ENCODE assay signal across 9 mouse cellular contexts in the genomic region with DNA sequence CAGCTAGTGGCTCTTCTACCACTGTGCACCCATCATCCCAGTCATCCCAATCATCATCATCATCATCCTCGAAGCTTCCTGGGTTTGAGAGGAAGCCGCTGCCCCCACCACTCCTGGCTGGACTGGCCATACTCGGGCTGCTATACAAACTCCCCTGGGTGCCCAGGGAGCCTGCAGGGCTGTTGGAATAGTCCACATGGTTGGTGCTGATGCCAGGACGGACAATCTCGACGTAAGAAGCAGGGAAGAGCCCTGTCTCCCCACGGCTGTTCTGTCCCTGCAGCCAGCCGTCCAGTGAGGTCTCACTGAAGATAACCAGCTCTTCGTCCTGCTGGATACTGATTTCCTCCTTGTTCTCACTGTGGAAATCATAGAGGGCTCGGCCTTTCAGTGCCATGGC. TPM values are rescaled to one million over a fixed set of nuclear protein-coding genes. Genes with fewer than 3 reads are reported as not detected.
DNase-seq lines count a peak whose midpoint lies in the region; ATAC-seq lines count a peak whose summit lies in the region.
"Had no signal": no experiment of that assay in that cellular context is flagged by ENCODE, and none has a peak within 500 bp of the region (broad histone marks: within the 10 kb centered on the region; RNA-seq: fewer than 3 reads in every experiment).

No protein-coding gene starts in this region.

- DNase-seq in adrenal gland, postnatal 14 days: peak; percentile 6
- DNase-seq in adrenal gland, adult 8-10 months: no peak
- DNase-seq in lung, postnatal 14 days: no peak
- DNase-seq in urinary bladder, postnatal 25 days (ENCODE audit: low spot score): no peak
- DNase-seq in left cerebral cortex, postnatal 36 days (ENCODE audit: low spot score in 2 of 2): no peak
- DNase-seq: thymus, postnatal 36 days had no signal

- no peak for ATAC-seq in lung, embryonic 15.5 days (ENCODE audit: borderline replicate concordance, extremely low read depth, low FRiP score, low TSS enrichment)
- ATAC-seq in limb, embryonic 15.5 days (ENCODE audit: insufficient number of reproducible peaks, low FRiP score, low TSS enrichment, low read depth): no peak
- ATAC-seq in stomach, embryonic 15.5 days (ENCODE audit: insufficient read depth, low FRiP score, low read depth): no peak

- peak overlapping the region; percentile 99 for H3K27ac ChIP-seq in lung, embryonic 15.5 days
- H3K27ac ChIP-seq in limb, embryonic 15.5 days: peak overlapping the region; percentile 98
- peak overlapping the region; percentile 96 for H3K27ac ChIP-seq in stomach, embryonic 15.5 days

- 0 out of 2 replicates have a peak overlapping the region, but pooled peaks have one; percentile 81 for H3K9ac ChIP-seq in lung, embryonic 15.5 days
- H3K9ac ChIP-seq in limb, embryonic 15.5 days: no peak overlapping the region
- no peak overlapping the region; the same call in 1 of the 2 replicates for H3K9ac ChIP-seq in stomach, embryonic 15.5 days

- peaks cover 10% of the 10 kb centered on the region for H3K36me3 ChIP-seq in lung, embryonic 15.5 days
- peaks cover 15% of the 10 kb centered on the region for H3K36me3 ChIP-seq in limb, embryonic 15.5 days
- peaks cover 5% of the 10 kb centered on the region for H3K36me3 ChIP-seq in stomach, embryonic 15.5 days

- 67% methylated on average over 10 of the region's 10 CpGs for WGBS in lung, embryonic 15.5 days
- WGBS in limb, embryonic 15.5 days: 79% methylated on average over 10 of the region's 10 CpGs
- 77% methylated on average over 10 of the region's 10 CpGs for WGBS in stomach, embryonic 15.5 days

- peak overlapping the region; percentile 76 for H3K4me2 ChIP-seq in lung, embryonic 15.5 days
- H3K4me2 ChIP-seq in limb, embryonic 15.5 days: peak overlapping the region; percentile 72
- peak overlapping the region; percentile 83 for H3K4me2 ChIP-seq in stomach, embryonic 15.5 days

- peaks cover 50% of the 10 kb centered on the region for H3K4me1 ChIP-seq in lung, embryonic 15.5 days
- peaks cover 51% of the 10 kb centered on the region for H3K4me1 ChIP-seq in limb, embryonic 15.5 days
- peaks cover 51% of the 10 kb centered on the region for H3K4me1 ChIP-seq in stomach, embryonic 15.5 days

- H3K4me3 ChIP-seq in lung, embryonic 15.5 days: peak overlapping the region; percentile 66
- peak overlapping the region; percentile 70 for H3K4me3 ChIP-seq in limb, embryonic 15.5 days
- peak overlapping the region; percentile 70 for H3K4me3 ChIP-seq in stomach, embryonic 15.5 days (replicated peaks)

- H3K27me3 ChIP-seq in lung, embryonic 15.5 days: no peaks in the 10 kb centered on the region
- H3K27me3 ChIP-seq in limb, embryonic 15.5 days: no peaks in the 10 kb centered on the region
- H3K27me3 ChIP-seq in stomach, embryonic 15.5 days (replicated peaks): no peaks in the 10 kb centered on the region

- intact Hi-C loops in left cerebral cortex, postnatal 36 days (cut with DNase I): loop anchor here (10.0 kb wide), 1 partner anchor 288 kb away; no protein-coding TSS in a partner anchor

- no peaks in the 10 kb centered on the region for H3K9me3 ChIP-seq in lung, embryonic 15.5 days
- no peaks in the 10 kb centered on the region for H3K9me3 ChIP-seq in limb, embryonic 15.5 days
- no peaks in the 10 kb centered on the region for H3K9me3 ChIP-seq in stomach, embryonic 15.5 days

RNA-seq across cellular contexts. Expression of gene Snx33, which starts 1.8 kb away (rescaled TPM):
- 17.9 and 22.6 TPM in 2 replicates for total RNA-seq in adrenal gland, postnatal 14 days (2021)
- total RNA-seq in adrenal gland, adult 8-10 months (2022): 10 to 100 TPM; 31.4 to 52.0 (median 39.9) TPM
- polyA plus RNA-seq in lung, embryonic 15.5 days (2015; fragmentation: Nextera tagmentation; extraction: Ambion mirVana): 10.8 and 11.4 TPM in 2 replicates
- 10.9 and 11.3 TPM in 2 replicates for polyA plus RNA-seq in limb, embryonic 15.5 days (2015; fragmentation: Nextera tagmentation; extraction: Ambion mirVana)
- polyA plus RNA-seq in stomach, embryonic 15.5 days (2015; fragmentation: Nextera tagmentation; extraction: Ambion mirVana): 9.3 and 10.7 TPM in 2 replicates
- total RNA-seq in left cerebral cortex, postnatal 36 days (2021): 1 to 10 TPM; 6.9 to 7.9 TPM

RNA-seq across cellular contexts. Expression of gene Imp3, which starts 10.9 kb away (rescaled TPM):
- 76.4 and 88.5 TPM in 2 replicates for total RNA-seq in adrenal gland, postnatal 14 days (2021)
- total RNA-seq in adrenal gland, adult 8-10 months (2022): 100 to 1,000 TPM; 102 to 128 (median 114) TPM
- 78.0 and 82.1 TPM in 2 replicates for polyA plus RNA-seq in lung, embryonic 15.5 days (2015; fragmentation: Nextera tagmentation; extraction: Ambion mirVana)
- polyA plus RNA-seq in limb, embryonic 15.5 days (2015; fragmentation: Nextera tagmentation; extraction: Ambion mirVana): 80.0 and 86.5 TPM in 2 replicates
- polyA plus RNA-seq in stomach, embryonic 15.5 days (2015; fragmentation: Nextera tagmentation; extraction: Ambion mirVana): 79.3 and 86.5 TPM in 2 replicates
- 10 to 100 TPM; 50.2 to 50.4 TPM for total RNA-seq in left cerebral cortex, postnatal 36 days (2021)

RNA-seq across cellular contexts. Expression of gene Snupn, which starts 24.3 kb away (rescaled TPM):
- 12.5 and 13.3 TPM in 2 replicates for total RNA-seq in adrenal gland, postnatal 14 days (2021)
- 10 to 100 TPM; 16.2 to 20.6 (median 17.2) TPM for total RNA-seq in adrenal gland, adult 8-10 months (2022)
- 23.2 and 24.6 TPM in 2 replicates for polyA plus RNA-seq in lung, embryonic 15.5 days (2015; fragmentation: Nextera tagmentation; extraction: Ambion mirVana)
- polyA plus RNA-seq in limb, embryonic 15.5 days (2015; fragmentation: Nextera tagmentation; extraction: Ambion mirVana): 24.9 and 26.6 TPM in 2 replicates
- polyA plus RNA-seq in stomach, embryonic 15.5 days (2015; fragmentation: Nextera tagmentation; extraction: Ambion mirVana): 18.5 and 19.0 TPM in 2 replicates
- total RNA-seq in left cerebral cortex, postnatal 36 days (2021): 10 to 100 TPM; 13.9 to 16.0 TPM
